Mouse (Mus musculus): ENCODE data around the gene Atg4d.
"Not testable (repeated sequence)": the region's sequence is repeated elsewhere in the genome, so short reads cannot be mapped to it uniquely, and the experiment has no call there.

Atg4d gene

DNA sequence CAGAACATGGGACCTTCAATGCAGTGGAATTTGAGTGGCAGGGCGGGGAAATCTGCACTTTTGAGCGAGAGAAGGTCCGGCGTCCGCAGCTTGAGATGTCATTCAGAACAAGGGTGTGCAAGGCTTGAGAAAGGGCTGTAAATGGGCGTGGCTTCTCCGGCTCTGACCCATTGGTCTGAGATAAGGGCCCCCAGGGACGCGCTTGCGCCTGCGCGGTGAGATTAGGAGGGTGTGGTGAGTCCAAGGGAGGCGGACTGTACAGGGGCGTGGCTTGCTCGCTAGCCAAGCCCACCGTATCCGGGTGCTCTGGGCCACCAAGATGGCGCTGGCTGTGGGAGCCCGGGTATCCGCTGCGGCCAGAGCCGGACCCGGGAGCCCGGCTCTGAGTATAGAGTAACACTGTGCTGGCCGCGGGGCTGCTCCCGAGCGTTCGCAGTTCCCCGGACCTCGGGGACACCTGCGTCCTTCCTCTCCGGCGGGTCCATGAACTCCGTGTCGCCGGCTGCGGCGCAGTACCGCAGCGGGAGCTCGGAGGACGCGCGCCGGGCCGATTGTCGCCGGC is at the start of gene Atg4d:
TSS of gene Atg4d (plus strand) at position 294 of the 562 bp plus-strand sequence.
- DNase-seq (ENCODE audit: low read depth, low spot score), result peak; percentile 93

- no peak for DNase-seq (ENCODE audit: low read depth, low spot score)
These were observed 48.8 kb upstream of the Atg4d start for GRCm38 (mm10) chr9:21216050-21216841.

- peak; percentile 56 for DNase-seq (ENCODE audit: low read depth, low spot score)
These were observed 45.3 kb upstream of the Atg4d start for GRCm38 (mm10) chr9:21219820-21220219.

DNA sequence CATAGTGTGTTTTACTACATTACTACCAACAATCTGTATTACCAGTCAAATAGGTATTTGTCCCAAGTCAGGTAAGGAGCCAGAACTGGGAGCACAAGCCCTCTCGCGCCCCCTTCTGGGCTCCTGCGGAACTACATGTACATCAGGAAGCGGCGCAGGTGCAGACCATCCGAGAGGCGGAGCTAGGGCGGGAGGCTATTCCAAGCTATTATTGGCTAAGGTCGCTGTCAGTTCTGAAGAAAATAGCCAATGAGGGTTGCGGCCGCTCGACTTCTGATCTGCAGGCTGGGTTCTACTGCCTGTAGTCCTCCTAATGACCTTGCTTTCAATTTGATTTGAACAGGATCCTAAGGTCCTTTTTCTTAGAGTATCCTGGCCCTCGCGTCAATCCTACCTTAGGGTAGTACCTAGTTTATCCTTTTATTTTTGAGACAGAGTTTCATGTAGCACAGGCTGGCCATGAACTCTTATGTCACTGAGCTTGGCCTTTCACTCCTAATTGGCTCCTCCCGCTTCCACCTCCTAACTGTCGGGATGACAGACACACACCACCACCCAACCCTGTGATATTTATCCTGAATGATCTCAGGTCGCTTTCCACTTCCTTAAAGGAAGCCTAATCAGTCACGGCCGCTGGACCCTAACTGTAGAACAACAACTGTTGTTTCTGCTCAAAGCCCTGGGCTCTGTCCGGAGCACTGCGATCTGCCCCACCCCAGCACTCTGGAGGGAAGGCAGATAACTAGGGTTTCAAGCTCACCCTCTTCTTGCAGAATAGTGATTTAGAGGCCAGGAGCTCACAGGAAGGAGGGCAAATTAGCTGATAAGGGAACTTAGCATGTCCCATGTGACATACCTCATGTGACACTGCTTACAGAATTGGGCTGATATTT is 44.4 kb upstream of the Atg4d start:
- DNase-seq (ENCODE audit: low read depth, low spot score), result peak; percentile 91

DNA sequence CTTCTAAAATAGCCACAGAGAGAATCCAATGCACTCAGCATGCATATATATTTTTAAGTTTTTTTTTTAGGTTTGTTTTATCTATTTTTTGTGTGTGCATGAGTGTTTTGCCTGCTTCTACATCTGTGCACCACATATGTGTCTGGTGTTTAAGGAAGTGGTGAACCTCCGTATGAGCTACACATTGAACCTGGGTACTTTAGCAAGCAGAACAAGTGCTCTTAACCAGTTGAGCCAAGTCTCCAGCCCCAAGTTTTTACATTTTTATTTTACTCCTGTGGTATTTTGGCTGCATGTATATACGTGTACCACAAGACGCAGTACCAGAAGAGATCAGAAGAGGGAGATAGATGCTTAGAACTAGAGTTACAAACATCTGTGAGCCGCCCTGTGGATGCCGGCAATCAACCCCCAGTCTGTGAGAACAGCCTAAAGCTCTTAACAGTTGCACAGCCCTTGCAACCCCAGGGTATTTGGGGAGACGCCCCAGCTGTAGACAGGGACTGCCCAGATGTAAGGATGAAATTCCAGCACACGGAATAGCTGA is 43.6 kb upstream of the Atg4d start:
- DNase-seq (ENCODE audit: low read depth, low spot score), result peak; percentile 88

DNA sequence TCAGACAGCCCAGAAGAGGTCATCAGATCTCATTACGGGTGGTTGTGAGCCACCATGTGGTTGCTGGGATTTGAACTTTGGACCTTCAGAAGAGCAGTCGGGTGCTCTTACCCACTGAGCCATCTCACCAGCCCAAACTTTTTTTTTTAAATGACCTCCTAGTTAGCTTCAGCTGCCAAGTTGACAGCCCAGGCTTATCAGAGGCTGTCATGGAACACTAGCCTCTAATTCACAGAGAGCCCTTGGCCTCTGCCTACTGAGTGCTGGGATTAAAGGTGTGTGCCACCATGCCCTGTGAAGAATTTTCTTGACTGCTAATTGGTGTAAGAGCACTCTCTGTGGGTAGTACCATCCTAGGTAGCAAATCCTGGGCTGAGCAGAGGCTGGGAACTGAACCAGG is 41.6 kb upstream of the Atg4d start:
- not testable (repeated sequence) for DNase-seq (ENCODE audit: low read depth, low spot score)

DNA sequence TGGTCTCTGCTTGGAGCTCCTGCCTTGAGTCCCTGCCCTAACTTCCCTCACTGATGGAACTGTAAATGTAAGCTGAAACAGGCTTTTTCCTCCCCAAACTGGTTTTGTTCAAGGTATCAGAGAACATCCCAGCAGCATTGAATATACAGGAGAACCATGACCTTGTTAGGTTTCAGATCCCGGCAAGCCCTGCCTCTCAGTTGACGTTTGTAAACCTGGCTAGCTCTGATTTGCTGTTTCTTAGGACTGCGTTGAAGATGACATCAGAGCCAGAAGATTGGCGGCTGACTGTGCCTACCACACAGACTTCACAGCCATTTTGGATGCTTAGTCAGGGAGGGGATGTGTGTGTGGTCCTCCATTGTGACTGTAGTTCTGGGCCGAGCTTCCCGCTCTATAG is 41.2 kb upstream of the Atg4d start:
- DNase-seq (ENCODE audit: low read depth, low spot score), result no peak

DNA sequence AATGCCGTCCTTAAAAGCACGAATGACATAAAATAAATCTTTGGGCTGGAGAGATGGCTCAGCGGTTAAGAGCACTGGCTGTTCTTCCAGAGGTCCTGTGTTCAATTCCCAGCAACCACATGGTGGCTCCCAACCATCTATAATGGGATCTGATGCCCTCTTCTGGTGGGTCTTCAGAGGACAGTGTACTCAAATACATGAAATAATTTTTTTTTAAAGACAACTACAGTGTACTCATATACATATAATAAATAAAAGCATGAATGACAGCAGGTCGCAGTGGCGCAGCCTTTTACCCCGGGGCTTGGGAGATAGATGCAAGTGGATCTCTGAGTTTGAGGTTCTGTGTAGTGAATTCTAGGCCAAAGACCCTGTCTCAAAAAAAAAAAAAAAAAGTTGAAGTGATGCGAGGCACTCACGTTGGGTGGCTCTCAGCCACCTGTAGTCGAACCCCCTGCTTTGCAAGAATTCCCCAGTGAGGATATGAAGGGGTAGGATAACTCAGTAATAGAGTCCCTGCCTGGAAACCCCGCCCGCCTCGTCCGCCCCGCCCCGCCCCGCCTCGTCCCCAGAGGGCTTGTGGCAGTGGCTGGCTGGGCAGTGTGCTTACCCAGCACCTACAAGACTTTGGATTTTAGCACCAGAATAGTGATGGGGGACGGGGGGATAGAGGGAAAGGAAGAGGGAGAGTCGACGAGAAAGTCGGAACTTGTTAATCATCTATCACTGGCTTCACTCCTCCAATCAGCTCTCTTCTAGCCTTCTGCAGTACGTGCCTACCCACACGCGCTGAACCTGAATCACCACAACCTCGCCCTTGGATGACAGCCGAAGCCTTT is 40.3 kb upstream of the Atg4d start:
- peak; percentile 54 for DNase-seq (ENCODE audit: low read depth, low spot score)

GRCm38 (mm10) chr9:21225415-21225758 is 39.7 kb upstream of the Atg4d start:
- no peak for DNase-seq (ENCODE audit: low read depth, low spot score)

- DNase-seq (ENCODE audit: low read depth, low spot score), result no peak
These were observed 37.8 kb upstream of the Atg4d start for GRCm38 (mm10) chr9:21227342-21227741.

DNA sequence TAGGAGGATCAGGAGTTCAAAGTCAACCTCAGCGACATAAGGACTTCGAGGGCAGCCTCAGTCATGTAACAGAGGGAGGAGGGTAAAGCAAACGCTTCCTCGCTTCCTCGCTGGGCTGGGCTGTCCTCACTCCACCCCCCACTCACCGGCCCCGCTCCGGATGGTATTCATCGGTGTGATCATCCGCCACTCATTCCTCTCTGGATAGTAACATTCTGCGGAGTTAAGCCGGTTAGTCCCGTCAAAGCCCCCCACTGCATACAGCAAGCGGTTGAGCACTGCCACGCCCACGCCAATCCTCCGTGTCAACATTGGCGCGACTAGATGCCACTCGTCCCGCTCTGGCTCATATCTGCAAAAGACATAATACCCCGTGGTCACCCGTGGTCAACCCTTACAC is 33.5 kb upstream of the Atg4d start:
- no peak for DNase-seq (ENCODE audit: low read depth, low spot score)

- no peak for DNase-seq (ENCODE audit: low read depth, low spot score)
These were observed 32.2 kb upstream of the Atg4d start for GRCm38 (mm10) chr9:21232867-21233266.

DNA sequence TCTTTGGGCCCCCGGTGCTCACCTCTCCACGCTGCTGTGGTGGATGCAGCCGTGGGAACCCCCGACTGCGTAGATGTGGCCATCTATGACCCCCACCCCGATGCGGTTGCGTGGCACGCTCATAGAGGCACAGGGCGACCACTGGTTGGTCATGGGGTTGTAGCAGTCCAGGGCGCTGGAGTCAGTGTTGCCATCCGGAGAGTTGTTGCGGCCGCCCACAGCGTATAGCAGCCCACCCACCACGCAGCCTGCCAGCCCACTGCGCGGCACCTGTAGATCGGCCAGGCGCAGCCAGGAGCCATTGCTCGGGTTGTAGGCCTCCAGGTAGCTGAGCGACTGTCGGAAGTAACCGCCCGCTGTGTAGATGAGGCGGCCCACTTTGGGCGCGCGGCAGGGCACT is 31.7 kb upstream of the Atg4d start:
- DNase-seq (ENCODE audit: low read depth, low spot score), result no peak

GRCm38 (mm10) chr9:21233805-21234204 is 31.3 kb upstream of the Atg4d start:
- no peak for DNase-seq (ENCODE audit: low read depth, low spot score)

DNA sequence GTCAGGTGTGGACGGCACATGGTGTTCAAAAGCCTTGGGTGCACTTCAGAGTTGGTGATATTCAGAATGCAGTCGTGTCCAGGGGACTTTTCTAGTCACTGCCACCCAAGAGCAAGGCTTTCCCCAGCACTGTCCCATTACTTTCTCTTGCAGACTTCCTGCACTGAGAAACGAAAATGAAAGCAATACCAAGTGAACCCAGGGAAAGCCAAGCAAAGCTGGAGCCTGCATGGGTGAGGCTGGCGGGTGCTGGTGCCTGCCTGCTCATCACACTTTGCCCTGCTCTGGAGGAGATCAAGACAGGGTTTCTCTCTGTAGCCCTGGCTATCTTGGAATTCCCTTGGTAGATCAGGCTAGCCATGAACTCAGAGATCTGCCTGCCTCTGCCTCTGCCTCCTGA is 29.8 kb upstream of the Atg4d start:
- DNase-seq (ENCODE audit: low read depth, low spot score), result peak; percentile 73

GRCm38 (mm10) chr9:21236991-21237367 is 28.1 kb upstream of the Atg4d start:
- peak; percentile 45 for DNase-seq (ENCODE audit: low read depth, low spot score)

GRCm38 (mm10) chr9:21237368-21238003 is 27.6 kb upstream of the Atg4d start:
- peak; percentile 66 for DNase-seq (ENCODE audit: low read depth, low spot score)

DNA sequence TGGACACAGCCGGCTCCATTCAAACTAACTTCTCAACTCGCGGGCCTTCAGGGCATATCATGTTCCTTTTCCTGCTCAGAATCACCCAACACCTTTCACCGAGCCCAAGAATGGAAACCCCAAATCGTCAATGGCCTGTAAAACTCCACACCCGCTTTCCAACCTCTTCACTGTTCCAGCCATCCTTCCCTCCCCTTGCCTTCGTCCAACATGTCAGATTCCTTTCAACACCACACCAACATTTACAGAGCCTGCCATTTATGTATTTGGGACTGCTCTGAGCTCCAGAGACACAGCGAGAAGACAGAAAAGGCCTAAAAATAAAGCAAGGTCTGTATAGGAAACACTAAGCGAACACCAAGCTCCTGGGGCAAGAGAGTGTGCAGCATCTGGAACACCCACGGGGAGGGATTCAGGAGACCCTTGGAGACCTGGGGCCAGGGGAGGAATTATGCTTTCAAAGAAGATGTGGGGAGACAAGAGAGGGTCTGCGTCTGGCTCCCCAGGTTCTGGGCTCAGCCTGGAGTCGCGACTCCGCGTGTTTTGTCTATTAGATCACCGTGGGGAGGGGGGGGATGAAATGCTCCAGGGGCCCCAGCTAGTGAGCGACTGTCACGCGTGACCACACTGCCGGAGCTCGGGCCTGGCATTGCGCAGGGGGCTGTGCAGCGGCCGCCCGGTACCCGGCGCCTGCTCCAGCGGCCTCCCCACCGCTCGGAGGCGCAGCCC is 26.9 kb upstream of the Atg4d start:
- no peak for DNase-seq (ENCODE audit: low read depth, low spot score)

- peak; percentile 89 for DNase-seq (ENCODE audit: low read depth, low spot score)
These were observed 26.2 kb upstream of the Atg4d start, which contains the start of gene Keap1 for GRCm38 (mm10) chr9:21238733-21239464. TSS of gene Keap1 (minus strand) at chr9:21239361.

Measured in CD4-positive helper T cell, adult 2 months (primary cell).